Mouse (Mus musculus) limb, embryonic 14.5 days (tissue): ENCODE measurements around the gene Habp2. TPM values are rescaled to one million over a fixed set of nuclear protein-coding genes. Genes with fewer than 3 reads are reported as not detected.

Experiments used
- ATAC-seq: fragments of 200-750 bp; cut with Nextera tagmentation; 2 replicates; pipeline ENCODE4 v1.8.0; 2017; ENCODE audit warnings: low read depth, moderate number of reproducible peaks, moderate TSS enrichment; ENCODE audit not compliant: low FRiP score
- DNase-seq: peaks from one replicate; pipeline ENCODE4 v3.0.0-alpha.2; 2015; ENCODE audit warnings: low spot score
- H3K27ac ChIP-seq: fragments of 300-500 bp; sonication (generic); replicated peaks from 2 replicates; pipeline ENCODE4 v1.5.1; 2014; ENCODE audit warnings: low read depth, mild to moderate bottlenecking, low read length, moderate library complexity, mixed read lengths
- H3K27me3 ChIP-seq: fragments of 300-500 bp; sonication (generic); 2 replicates; pipeline ENCODE4 v1.6.1; 2014; ENCODE audit warnings: low read length, mixed read lengths; ENCODE audit not compliant: control insufficient read depth, insufficient read depth
- H3K36me3 ChIP-seq: fragments of 300-500 bp; sonication (generic); 2 replicates; pipeline ENCODE4 v1.6.1; 2014; ENCODE audit warnings: mild to moderate bottlenecking, low read length, moderate library complexity, mixed read lengths; ENCODE audit not compliant: control insufficient read depth, insufficient read depth
- H3K4me1 ChIP-seq: fragments of 300-500 bp; sonication (generic); 2 replicates; pipeline ENCODE4 v1.6.1; 2014; ENCODE audit warnings: antibody characterized with exemption, low read length, mixed read lengths; ENCODE audit not compliant: control insufficient read depth, insufficient read depth
- H3K4me2 ChIP-seq: fragments of 300-500 bp; sonication (generic); replicated peaks from 2 replicates; pipeline ENCODE4 v1.6.1; 2014; ENCODE audit warnings: low read depth, mild to moderate bottlenecking, low read length, moderate library complexity; ENCODE audit not compliant: severe bottlenecking
- H3K4me3 ChIP-seq: fragments of 300-500 bp; sonication (generic); replicated peaks from 2 replicates; pipeline ENCODE4 v1.5.1; 2014; ENCODE audit warnings: low read length
- H3K9ac ChIP-seq: fragments of 300-500 bp; sonication (generic); 2 replicates; pipeline ENCODE4 v1.6.1; 2014; ENCODE audit warnings: mild to moderate bottlenecking, low read depth, low read length, moderate library complexity; ENCODE audit not compliant: severe bottlenecking
- H3K9me3 ChIP-seq: fragments of 300-500 bp; sonication (generic); 2 replicates; pipeline ENCODE4 v1.6.1; 2016; ENCODE audit warnings: low read length; ENCODE audit not compliant: control insufficient read depth
- POLR2A ChIP-seq: fragments of 200-500 bp; IDR thresholded peaks from 2 replicates; pipeline ENCODE4 v1.8.0; 2012; ENCODE audit warnings: inconsistent platforms, mild to moderate bottlenecking, moderate library complexity, borderline replicate concordance; ENCODE audit not compliant: insufficient read depth, insufficient read length; ENCODE audit errors: extremely low read depth
- WGBS: fragments of 180-500 bp; shearing (Covaris S2); extraction: QIAGEN DNeasy Blood & Tissue Kit; methylation state at CpG from one replicate; pipeline ENCODE4 v1.1.7; 2014; 5-methylcytosine and 5-hydroxymethylcytosine counted together
- polyA plus RNA-seq, 2 experiments: library from polyadenylated mRNA; depleted of rRNA in 1 of 2; stranded (reverse) in 1 of 2; unstranded in 1 of 2; fragments of >200 nt; fragmentation: Nextera tagmentation in 1 of 2; extraction: Ambion mirVana in 1 of 2; gene quantifications; 2 replicates each; pipeline versions ENCODE4 v1.2.1 to v1.2.3; 2012 to 2014

Habp2 gene
- polyA plus RNA-seq (2012; rRNA removed) (0.63 TPM in 1 of 2 replicates, not detected in the other), polyA plus RNA-seq (2014; fragmentation: Nextera tagmentation; extraction: Ambion mirVana) (0.10 TPM in 1 of 2 replicates, not detected in the other)

DNA sequence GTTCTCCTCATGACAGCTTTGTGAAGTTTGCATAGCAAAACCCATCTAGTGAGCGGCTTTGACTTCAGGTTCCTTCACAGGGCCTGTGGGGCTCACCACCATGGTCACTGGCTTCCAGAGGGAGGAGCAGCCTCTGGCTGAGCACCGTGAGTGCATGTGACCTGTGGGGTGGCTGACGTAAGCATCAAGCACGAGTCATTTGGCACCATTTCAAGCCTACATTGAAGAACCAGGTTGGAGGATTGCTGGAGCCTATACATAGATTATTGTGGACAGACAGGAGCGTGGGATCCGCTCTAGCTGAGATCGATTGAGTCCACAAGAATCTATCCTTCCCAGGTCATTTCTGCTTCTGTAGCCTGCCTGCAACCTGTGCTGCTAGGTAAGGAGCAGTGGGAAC is at the start of gene Habp2:
Habp2 (plus strand) TSS at position 272 of the 400 bp plus-strand sequence.
- H3K4me2 ChIP-seq, result no peak within 1 kb of the TSS
- H3K9me3 ChIP-seq, result no peaks in the 10 kb centered on the region
- H3K4me3 ChIP-seq, result no peak within 1 kb of the TSS
- H3K4me1 ChIP-seq, result peaks cover 8% of the 10 kb centered on the region; the same call in 1 of the 2 replicates
- no peak within 1 kb of the TSS for H3K27ac ChIP-seq
- H3K27me3 ChIP-seq, result no peaks in the 10 kb centered on the region
- WGBS, result 80% methylated on average over 7 of the region's 7 CpGs
- no peak within 1 kb of the TSS for H3K9ac ChIP-seq
- ATAC-seq (no peak), DNase-seq (no peak)
- TF ChIP-seq POLR2A, result no peak
- no peaks in the 10 kb centered on the region for H3K36me3 ChIP-seq

DNA sequence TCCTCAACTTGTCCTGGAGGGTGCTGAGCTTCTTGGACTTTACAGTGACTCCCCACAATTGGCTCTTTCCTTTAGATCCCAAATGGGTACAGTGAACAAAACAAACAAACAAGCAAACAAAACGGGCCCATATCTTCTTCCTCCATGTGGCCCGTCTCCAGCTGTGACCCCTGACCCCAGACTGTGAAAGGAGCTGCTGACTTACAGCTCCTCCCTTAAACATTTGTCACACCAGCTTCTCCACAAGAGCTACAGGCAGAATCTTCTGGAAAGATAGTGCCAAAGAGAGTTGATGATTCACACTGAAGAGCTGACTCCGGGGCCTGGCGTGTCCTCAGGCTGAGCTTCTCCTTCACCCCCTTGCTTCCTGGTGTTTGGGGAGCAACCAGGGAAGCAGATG is 48.4 kb upstream of the Habp2 start:
- DNase-seq (no peak), ATAC-seq (no peak)
- Histone ChIP-seq H3K4me2 (no peak overlapping the region), H3K36me3 (no peaks in the 10 kb centered on the region), H3K27me3 (no peaks in the 10 kb centered on the region), H3K9ac (no peak overlapping the region), H3K4me1 (peaks cover 8% of the 10 kb centered on the region; the same call in 1 of the 2 replicates), H3K4me3 (no peak overlapping the region), H3K27ac (no peak overlapping the region), H3K9me3 (no peaks in the 10 kb centered on the region)
- 58% methylated on average over 4 of the region's 4 CpGs for WGBS
- no peak for TF ChIP-seq POLR2A

DNA sequence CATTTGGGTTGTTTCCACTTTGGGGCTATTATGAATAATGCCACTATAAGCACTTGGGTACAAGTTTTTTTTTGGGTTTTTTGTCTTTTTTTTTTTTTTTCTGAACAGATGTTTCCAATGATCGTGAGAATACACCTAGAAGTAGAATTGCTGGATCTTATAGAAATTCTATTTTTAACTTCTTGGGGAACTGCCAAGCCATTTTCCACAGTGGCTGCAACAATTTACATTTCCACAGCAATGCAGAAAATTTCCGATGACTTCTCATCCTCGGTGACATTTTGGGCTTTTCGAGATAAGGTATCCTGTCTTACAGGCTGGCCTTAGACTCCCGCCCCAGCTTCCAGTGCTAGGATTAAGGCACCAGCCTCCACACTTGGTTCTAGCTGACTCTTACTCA is 41.7 kb upstream of the Habp2 start:
- no peak for ATAC-seq
- Histone ChIP-seq H3K4me1 (peaks cover 6% of the 10 kb centered on the region; the same call in 1 of the 2 replicates), H3K9ac (no peak overlapping the region), H3K27me3 (no peaks in the 10 kb centered on the region), H3K36me3 (no peaks in the 10 kb centered on the region), H3K4me2 (no peak overlapping the region), H3K9me3 (0 out of 2 replicates have a peak, but pooled peaks cover 2% of the 10 kb centered on the region), H3K27ac (no peak overlapping the region), H3K4me3 (no peak overlapping the region)
- WGBS, result 56% methylated on average over 5 of the region's 5 CpGs
- peak; percentile 85 for DNase-seq
- no peak for TF ChIP-seq POLR2A

DNA sequence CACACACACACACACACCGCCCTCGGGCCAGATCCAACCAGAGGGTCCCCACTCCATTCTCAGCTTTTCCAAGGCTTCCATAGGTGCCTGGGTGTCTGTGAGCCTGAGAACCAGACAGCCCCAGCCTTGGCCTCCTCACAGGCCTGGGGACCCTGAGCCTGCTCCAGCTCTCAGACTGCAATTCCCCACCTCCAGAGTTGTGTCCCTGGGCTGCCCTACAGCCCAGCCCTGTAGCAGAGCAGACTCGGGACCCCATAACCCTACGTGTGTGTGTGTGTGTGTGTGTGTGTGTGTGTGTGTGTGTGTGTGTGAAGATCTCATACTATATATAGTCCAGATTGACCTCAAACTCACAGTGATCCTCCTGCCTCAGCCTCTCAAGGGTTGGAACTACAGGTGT is 34.1 kb upstream of the Habp2 start:
- Histone ChIP-seq H3K9me3 (no peaks in the 10 kb centered on the region), H3K36me3 (no peaks in the 10 kb centered on the region), H3K27me3 (no peaks in the 10 kb centered on the region), H3K4me1 (peaks cover 9% of the 10 kb centered on the region), H3K27ac (no peak overlapping the region), H3K4me3 (no peak overlapping the region), H3K9ac (no peak overlapping the region), H3K4me2 (no peak overlapping the region)
- TF ChIP-seq POLR2A, result no peak
- DNase-seq (no peak), ATAC-seq (no peak)
- WGBS, result 88% methylated on average over 4 of the region's 4 CpGs

DNA sequence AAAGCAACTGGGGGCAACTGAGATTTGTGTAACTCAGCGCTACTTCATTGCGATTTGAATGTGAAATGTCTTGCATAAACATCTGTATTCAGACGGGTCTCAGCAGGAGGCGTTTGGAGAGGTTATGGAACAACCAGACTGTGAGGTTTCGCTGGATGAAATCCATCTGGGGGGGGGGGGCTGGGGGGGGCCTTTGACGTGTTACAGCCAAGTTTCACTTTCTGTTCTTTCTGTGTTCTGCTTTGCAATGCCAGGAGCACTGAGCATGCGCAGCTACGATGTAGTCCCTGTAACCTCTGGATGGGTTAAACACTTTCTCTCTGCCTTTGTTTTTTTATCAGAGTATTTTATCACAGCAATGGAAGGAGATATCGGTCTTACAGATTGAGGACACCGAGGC is 33.7 kb upstream of the Habp2 start:
- ATAC-seq (no peak; the same call in 1 of the 2 replicates), DNase-seq (no peak)
- no peak overlapping the region for H3K4me3 ChIP-seq
- peaks cover 9% of the 10 kb centered on the region for H3K4me1 ChIP-seq
- no peak overlapping the region for H3K4me2 ChIP-seq
- 67% methylated on average over 10 of the region's 10 CpGs for WGBS
- H3K27me3 ChIP-seq, result no peaks in the 10 kb centered on the region
- H3K27ac ChIP-seq, result no peak overlapping the region
- H3K36me3 ChIP-seq, result no peaks in the 10 kb centered on the region
- no peaks in the 10 kb centered on the region for H3K9me3 ChIP-seq
- H3K9ac ChIP-seq, result no peak overlapping the region
- TF ChIP-seq POLR2A, result no peak

DNA sequence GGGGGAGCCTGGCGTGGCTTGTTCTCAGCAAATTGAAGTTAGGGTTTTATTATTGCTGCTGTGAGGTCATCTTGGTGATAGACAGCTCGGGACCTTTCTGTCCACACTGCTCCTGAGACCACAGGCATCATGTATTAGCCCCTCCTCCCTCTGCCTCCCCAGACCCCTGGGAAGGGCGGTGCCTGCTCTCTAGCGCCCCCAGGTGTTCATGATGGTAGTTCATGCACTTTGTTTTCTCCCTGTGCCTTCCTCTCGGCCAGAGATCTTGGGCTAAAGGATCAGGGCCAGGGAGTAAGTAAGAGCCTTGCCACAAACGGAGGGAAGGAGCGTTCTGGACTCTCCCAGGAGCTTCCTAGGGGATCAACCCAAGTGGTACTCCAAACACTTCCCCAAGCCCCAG is 32.2 kb upstream of the Habp2 start:
- no peaks in the 10 kb centered on the region for H3K36me3 ChIP-seq
- H3K4me1 ChIP-seq, result peaks cover 9% of the 10 kb centered on the region
- 44% methylated on average over 7 of the region's 7 CpGs for WGBS
- no peak for ATAC-seq
- no peak for DNase-seq
- no peaks in the 10 kb centered on the region for H3K9me3 ChIP-seq
- no peak overlapping the region for H3K27ac ChIP-seq
- no peak overlapping the region for H3K9ac ChIP-seq
- H3K27me3 ChIP-seq, result no peaks in the 10 kb centered on the region
- H3K4me3 ChIP-seq, result no peak overlapping the region
- H3K4me2 ChIP-seq, result no peak overlapping the region
- no peak for TF ChIP-seq POLR2A
